Comparison of ENCODE assay signal across 10 mouse cellular contexts in genomic region chr19:46058466-46058865, GRCm38 (mm10). TPM values are rescaled to one million over a fixed set of nuclear protein-coding genes. Genes with fewer than 3 reads are reported as not detected.
A peak's percentile ranks its signal among the peaks of the same experiment; 100 is the strongest.
DNase-seq lines count a peak whose midpoint lies in the region; ATAC-seq and TF ChIP-seq lines count a peak whose summit lies in the region.
"Had no signal": no experiment of that assay in that cellular context is flagged by ENCODE, and none has a peak within 500 bp of the region (broad histone marks: within the 10 kb centered on the region; RNA-seq: fewer than 3 reads in every experiment).

No protein-coding gene starts in this region.

- peak overlapping the region; percentile 92 for H3K4me2 ChIP-seq in forebrain, embryonic 13.5 days
- H3K4me2 ChIP-seq in forebrain, embryonic 11.5 days (ENCODE audit: low read depth, low read length, severe bottlenecking) = no peak overlapping the region
- peak overlapping the region; percentile 64 for H3K4me2 ChIP-seq in kidney, embryonic 16.5 days (replicated peaks; ENCODE audit: low read depth, low read length)
- H3K4me2 ChIP-seq in liver, embryonic 14.5 days (ENCODE audit: low read depth) = peak overlapping the region; percentile 85

- no peak for DNase-seq in forebrain, embryonic 11.5 days (ENCODE audit: low spot score)
- no peak for DNase-seq in kidney, adult 8-10 months
- peak; percentile 74 for DNase-seq in R1 (ENCODE audit: low read depth, low spot score)
- DNase-seq in liver, embryonic 14.5 days (ENCODE audit: low read depth in 3 of 3, low spot score in 3 of 3) = no peak
- DNase-seq in cerebellum, adult 11-12 months = no peak
- no peak for DNase-seq in left cerebral cortex, postnatal 36 days (ENCODE audit: low spot score in 2 of 2)
- DNase-seq: heart, postnatal 4 days; kidney, postnatal 14 days had no signal

- no peak for TF ChIP-seq EP300 in liver, embryonic 14.5 days (IDR thresholded peaks at IDR 0.05; ENCODE audit: low read depth)

- WGBS in forebrain, embryonic 13.5 days = 97% methylated on average over 7 of the region's 7 CpGs
- WGBS in forebrain, embryonic 11.5 days = 99% methylated on average over 7 of the region's 7 CpGs
- WGBS in kidney, embryonic 16.5 days = 96% methylated on average over 7 of the region's 7 CpGs
- WGBS in liver, embryonic 14.5 days (ENCODE audit: insufficient replicate concordance) = 66% methylated on average over 7 of the region's 7 CpGs

- no peak for TF ChIP-seq CTCF in liver, embryonic 14.5 days (IDR thresholded peaks at IDR 0.05; ENCODE audit: low read depth)

- H3K27me3 ChIP-seq in forebrain, embryonic 13.5 days = no peaks in the 10 kb centered on the region
- no peaks in the 10 kb centered on the region for H3K27me3 ChIP-seq in forebrain, embryonic 11.5 days (ENCODE audit: control insufficient read depth, insufficient read depth, low read length)
- H3K27me3 ChIP-seq in kidney, embryonic 16.5 days (ENCODE audit: insufficient read depth, low read length) = no peaks in the 10 kb centered on the region
- no peaks in the 10 kb centered on the region for H3K27me3 ChIP-seq in liver, embryonic 14.5 days (ENCODE audit: control insufficient read depth, insufficient read depth, low read length)

- H3K27ac ChIP-seq in forebrain, embryonic 13.5 days = no peak overlapping the region
- no peak overlapping the region for H3K27ac ChIP-seq in forebrain, embryonic 11.5 days (ENCODE audit: low read depth, low read length)
- H3K27ac ChIP-seq in kidney, embryonic 16.5 days (ENCODE audit: low read length) = no peak overlapping the region
- peak overlapping the region; percentile 79 for H3K27ac ChIP-seq in liver, embryonic 14.5 days

- no peaks in the 10 kb centered on the region for H3K9me3 ChIP-seq in forebrain, embryonic 13.5 days (replicated peaks)
- no peaks in the 10 kb centered on the region for H3K9me3 ChIP-seq in forebrain, embryonic 11.5 days (ENCODE audit: control insufficient read depth, low read length)
- H3K9me3 ChIP-seq in kidney, embryonic 16.5 days (ENCODE audit: low read length) = no peaks in the 10 kb centered on the region
- H3K9me3 ChIP-seq in liver, embryonic 14.5 days (ENCODE audit: control insufficient read depth, low read length) = no peaks in the 10 kb centered on the region

- intact Hi-C loops in left cerebral cortex, postnatal 36 days (cut with DNase I) = no loop called here

- ATAC-seq in forebrain, embryonic 13.5 days = no peak
- ATAC-seq in forebrain, embryonic 11.5 days (replicated peaks; ENCODE audit: low FRiP score) = no peak
- no peak for ATAC-seq in kidney, embryonic 16.5 days (ENCODE audit: low FRiP score, low TSS enrichment)
- ATAC-seq in liver, embryonic 14.5 days (ENCODE audit: insufficient read depth) = no peak

- no peak overlapping the region for H3K9ac ChIP-seq in forebrain, embryonic 13.5 days
- no peak overlapping the region for H3K9ac ChIP-seq in forebrain, embryonic 11.5 days (ENCODE audit: low read length)
- H3K9ac ChIP-seq in kidney, embryonic 16.5 days (replicated peaks; ENCODE audit: low read length) = no peak overlapping the region
- peak overlapping the region; percentile 77; the same call in 1 of the 2 replicates for H3K9ac ChIP-seq in liver, embryonic 14.5 days (replicated peaks)

- H3K4me1 ChIP-seq in forebrain, embryonic 13.5 days = peaks cover 16% of the 10 kb centered on the region
- peaks cover 8% of the 10 kb centered on the region; the same call in 1 of the 2 replicates for H3K4me1 ChIP-seq in forebrain, embryonic 11.5 days (replicated peaks; ENCODE audit: control insufficient read depth, insufficient read depth, low read length)
- peaks cover 11% of the 10 kb centered on the region for H3K4me1 ChIP-seq in kidney, embryonic 16.5 days (ENCODE audit: insufficient read depth, low read length)
- peaks cover 32 to 35% of the 10 kb centered on the region in 2 experiments for H3K4me1 ChIP-seq in liver, embryonic 14.5 days (replicated peaks; ENCODE audit: control insufficient read depth in 2 of 2, insufficient read depth in 2 of 2, low read length in 1 of 2)

- H3K36me3 ChIP-seq in forebrain, embryonic 13.5 days (ENCODE audit: poor library complexity, severe bottlenecking) = peaks cover 23% of the 10 kb centered on the region
- H3K36me3 ChIP-seq in forebrain, embryonic 11.5 days (ENCODE audit: control insufficient read depth, insufficient read depth, low read length) = peaks cover 5% of the 10 kb centered on the region; the same call in 1 of the 2 replicates
- H3K36me3 ChIP-seq in kidney, embryonic 16.5 days (ENCODE audit: insufficient read depth, low read length) = peaks cover 21% of the 10 kb centered on the region
- H3K36me3 ChIP-seq in liver, embryonic 14.5 days (replicated peaks; ENCODE audit: control insufficient read depth, insufficient read depth, low read depth) = peaks cover 23% of the 10 kb centered on the region

- no peak overlapping the region for H3K4me3 ChIP-seq in forebrain, embryonic 13.5 days
- no peak overlapping the region for H3K4me3 ChIP-seq in forebrain, embryonic 11.5 days (ENCODE audit: low read depth, low read length)
- H3K4me3 ChIP-seq in kidney, embryonic 16.5 days (ENCODE audit: low read length) = no peak overlapping the region
- peak overlapping the region in 1 of 2 experiments; percentile 90; a peak in 2 of 4 replicates for H3K4me3 ChIP-seq in liver, embryonic 14.5 days (ENCODE audit: insufficient read depth in 1 of 2, low read depth in 2 of 2, low read length in 2 of 2)

RNA-seq across cellular contexts. Expression of gene Ldb1, which starts 13.5 kb away (rescaled TPM):
- 118 and 119 TPM in 2 replicates for polyA plus RNA-seq in forebrain, embryonic 13.5 days (2015; fragmentation: Nextera tagmentation; extraction: Ambion mirVana)
- 104 and 108 TPM in 2 replicates for polyA plus RNA-seq in forebrain, embryonic 11.5 days (2014; fragmentation: Nextera tagmentation; extraction: Ambion mirVana)
- 57.0 and 88.2 TPM in 2 replicates for polyA plus RNA-seq in kidney, embryonic 16.5 days (2015; fragmentation: Nextera tagmentation; extraction: Ambion mirVana)
- polyA plus RNA-seq in liver, embryonic 14.5 days (2012; rRNA removed) = 129 and 132 TPM in 2 replicates
- 22.8 and 29.0 TPM in 2 replicates for polyA plus RNA-seq in liver, embryonic 14.5 days (2014; fragmentation: Nextera tagmentation; extraction: Ambion mirVana)
- total RNA-seq in left cerebral cortex, postnatal 36 days (2021) = 100 to 1,000 TPM; 108 to 118 TPM

RNA-seq across cellular contexts. Expression of gene Pprc1, which starts 13.8 kb away (rescaled TPM):
- polyA plus RNA-seq in forebrain, embryonic 13.5 days (2015; fragmentation: Nextera tagmentation; extraction: Ambion mirVana) = 22.3 and 26.6 TPM in 2 replicates
- 60.7 and 61.3 TPM in 2 replicates for polyA plus RNA-seq in forebrain, embryonic 11.5 days (2014; fragmentation: Nextera tagmentation; extraction: Ambion mirVana)
- 34.2 and 36.2 TPM in 2 replicates for polyA plus RNA-seq in kidney, embryonic 16.5 days (2015; fragmentation: Nextera tagmentation; extraction: Ambion mirVana)
- 17.5 and 19.4 TPM in 2 replicates for polyA plus RNA-seq in liver, embryonic 14.5 days (2012; rRNA removed)
- polyA plus RNA-seq in liver, embryonic 14.5 days (2014; fragmentation: Nextera tagmentation; extraction: Ambion mirVana) = 25.0 and 28.0 TPM in 2 replicates
- total RNA-seq in left cerebral cortex, postnatal 36 days (2021) = 10 to 100 TPM; 20.5 to 25.5 TPM

RNA-seq across cellular contexts. Expression of gene Nolc1, which starts 17.2 kb away (rescaled TPM):
- polyA plus RNA-seq in forebrain, embryonic 13.5 days (2015; fragmentation: Nextera tagmentation; extraction: Ambion mirVana) = 87.8 and 94.8 TPM in 2 replicates
- 132 and 133 TPM in 2 replicates for polyA plus RNA-seq in forebrain, embryonic 11.5 days (2014; fragmentation: Nextera tagmentation; extraction: Ambion mirVana)
- polyA plus RNA-seq in kidney, embryonic 16.5 days (2015; fragmentation: Nextera tagmentation; extraction: Ambion mirVana) = 85.7 and 93.2 TPM in 2 replicates
- polyA plus RNA-seq in liver, embryonic 14.5 days (2012; rRNA removed) = 36.6 and 63.9 TPM in 2 replicates
- polyA plus RNA-seq in liver, embryonic 14.5 days (2014; fragmentation: Nextera tagmentation; extraction: Ambion mirVana) = 55.0 and 58.2 TPM in 2 replicates
- total RNA-seq in left cerebral cortex, postnatal 36 days (2021) = 10 to 100 TPM; 42.5 to 44.1 TPM

RNA-seq across cellular contexts. Expression of gene Hps6, which starts 55.2 kb away (rescaled TPM):
- 1.6 and 1.9 TPM in 2 replicates for polyA plus RNA-seq in forebrain, embryonic 13.5 days (2015; fragmentation: Nextera tagmentation; extraction: Ambion mirVana)
- polyA plus RNA-seq in forebrain, embryonic 11.5 days (2014; fragmentation: Nextera tagmentation; extraction: Ambion mirVana) = 2.5 and 3.7 TPM in 2 replicates
- polyA plus RNA-seq in kidney, embryonic 16.5 days (2015; fragmentation: Nextera tagmentation; extraction: Ambion mirVana) = 9.8 and 10.5 TPM in 2 replicates
- 0.96 and 1.2 TPM in 2 replicates for polyA plus RNA-seq in liver, embryonic 14.5 days (2012; rRNA removed)
- 1.3 and 1.4 TPM in 2 replicates for polyA plus RNA-seq in liver, embryonic 14.5 days (2014; fragmentation: Nextera tagmentation; extraction: Ambion mirVana)
- 1 to 10 TPM; 5.9 to 7.1 TPM for total RNA-seq in left cerebral cortex, postnatal 36 days (2021)
